Mouse (Mus musculus) MEL (cell line): ENCODE data around the gene Med31. TPM values are rescaled to one million over a fixed set of nuclear protein-coding genes. Genes with fewer than 3 reads are reported as not detected.

Experiments
- DNase-seq: peaks from one replicate; pipeline ENCODE4 v3.0.0; 2011; ENCODE audit warnings: low read depth, low spot score
- H3K27ac ChIP-seq: 2 replicates; pipeline ENCODE4 v1.5.1; 2012; ENCODE audit warnings: low read depth, mild to moderate bottlenecking, control low read depth, low read length, moderate library complexity; ENCODE audit not compliant: control insufficient read depth
- H3K27me3 ChIP-seq, 2 experiments: fragments of 150-350 bp in 1 of 2; sonication (generic) in 1 of 2; 2 replicates each; pipeline ENCODE4 v1.6.1; 2012; ENCODE audit warnings: low read length in 2 of 2, mild to moderate bottlenecking in 2 of 2, improper control_type of control experiment in 1 of 2, moderate library complexity in 1 of 2; ENCODE audit not compliant: insufficient read depth in 2 of 2, control insufficient read depth in 1 of 2
- H3K36me3 ChIP-seq, 2 experiments: 2 replicates each; pipeline ENCODE4 v1.6.1; 2012 to 2014; ENCODE audit warnings: low read length in 2 of 2, improper control_type of control experiment in 1 of 2, inconsistent platforms in 1 of 2, mild to moderate bottlenecking in 1 of 2; ENCODE audit not compliant: insufficient read depth in 2 of 2, control insufficient read depth in 1 of 2
- H3K4me1 ChIP-seq, 2 experiments: fragments of 150-350 bp in 1 of 2; sonication (generic) in 1 of 2; 2 replicates each; pipeline ENCODE4 v1.6.1; 2012; ENCODE audit warnings: low read length in 2 of 2, improper control_type of control experiment in 1 of 2, mild to moderate bottlenecking in 1 of 2; ENCODE audit not compliant: insufficient read depth in 2 of 2, control insufficient read depth in 1 of 2
- H3K4me3 ChIP-seq, 2 experiments: fragments of 150-350 bp in 1 of 2; sonication (generic) in 1 of 2; 2 replicates each; pipeline ENCODE4 v1.5.1; 2012; ENCODE audit warnings: low read depth in 2 of 2, low read length in 2 of 2, mild to moderate bottlenecking in 2 of 2, moderate library complexity in 2 of 2, control low read depth in 1 of 2, improper control_type of control experiment in 1 of 2; ENCODE audit not compliant: control insufficient read depth in 1 of 2, insufficient read depth in 1 of 2
- H3K79me2 ChIP-seq: 2 replicates; pipeline ENCODE4 v1.6.1; 2012; ENCODE audit warnings: mild to moderate bottlenecking, low read length, moderate library complexity; ENCODE audit not compliant: control insufficient read depth, poor library complexity, insufficient read depth
- H3K9ac ChIP-seq: 2 replicates; pipeline ENCODE4 v1.6.1; 2012; ENCODE audit warnings: low read depth, mild to moderate bottlenecking, control low read depth, low read length, moderate library complexity; ENCODE audit not compliant: control insufficient read depth, poor library complexity, severe bottlenecking
- H3K9me3 ChIP-seq: fragments of 150-350 bp; sonication (generic); replicated peaks from 2 replicates; pipeline ENCODE4 v1.6.1; 2012; ENCODE audit warnings: mild to moderate bottlenecking, low read length, improper control_type of control experiment, moderate library complexity; ENCODE audit not compliant: insufficient read depth
- HCFC1 ChIP-seq: IDR thresholded peaks from 2 replicates; pipeline ENCODE4 v1.6.1; 2012; ENCODE audit warnings: low read depth, mild to moderate bottlenecking, inconsistent platforms, low read length, improper control_type of control experiment, moderate library complexity
- polyA plus RNA-seq, 2 experiments: library from polyadenylated mRNA; stranded (reverse) in 1 of 2; unstranded in 1 of 2; fragments of >175 nt in 1 of 2; fragments of >200 nt in 1 of 2; gene quantifications; 2 replicates each; pipeline versions ENCODE4 v1.2.1 to v1.2.4; 2012; ENCODE audit warnings: low replicate concordance in 2 of 2, low read depth in 1 of 2; ENCODE audit not compliant: insufficient read length in 2 of 2, insufficient read depth in 1 of 2, missing spikeins in 1 of 2
- total RNA-seq: library from RNA; depleted of rRNA; stranded (reverse); fragments of 300-350 nt; gene quantifications from 2 replicates; pipeline ENCODE4 v1.2.3, GENCODE M21; 2012; rRNA removed

The Med31 gene
- total and polyA plus RNA-seq, 3 experiments = 12.1 to 21.1 TPM; not detected in 1

GRCm38 (mm10) chr11:72163198-72163597, 52.2 kb downstream of the Med31 start:
- Histone ChIP-seq H3K27me3 (no peaks in the 10 kb centered on the region), H3K4me3 (no peak overlapping the region), H3K4me1 (no peaks in the 10 kb centered on the region), H3K79me2 (no peaks in the 10 kb centered on the region), H3K36me3 (peaks cover 0 to 4% of the 10 kb centered on the region in 2 experiments; a peak in 2 of 4 replicates), H3K9ac (no peak overlapping the region), H3K27ac (no peak overlapping the region), H3K9me3 (no peaks in the 10 kb centered on the region)
- no peak for TF ChIP-seq HCFC1
- DNase-seq = no peak

Other genes with a start within 250 kb of the Med31 start
- gene Aipl1, start 178.1 kb downstream of the Med31 start, total RNA-seq = 0.39 and 0.42 TPM in 2 replicates
- under 1 TPM in 1 of 2 experiments, not detected in 1; 0.58 TPM for gene Aipl1, start 178.1 kb downstream of the Med31 start, polyA plus RNA-seq
- gene Pimreg, start 173.6 kb downstream of the Med31 start, total RNA-seq = 24.3 and 25.8 TPM in 2 replicates
- 10 to 100 TPM in 1 of 2 experiments, not detected in 1; 45.3 TPM for gene Pimreg, start 173.6 kb downstream of the Med31 start, polyA plus RNA-seq
- not detected in 2 replicates for gene Pitpnm3, start 79.8 kb downstream of the Med31 start, total RNA-seq
- under 1 TPM in 1 of 2 experiments, not detected in 1; 0.24 TPM for gene Pitpnm3, start 79.8 kb downstream of the Med31 start, polyA plus RNA-seq
- gene Gm43951, start 8.8 kb downstream of the Med31 start, total RNA-seq = 1.5 and 1.6 TPM in 2 replicates
- 1 to 10 TPM in 1 of 2 experiments, not detected in 1; 2.0 TPM for gene Gm43951, start 8.8 kb downstream of the Med31 start, polyA plus RNA-seq
- 17.5 and 19.6 TPM in 2 replicates for gene 4933427D14Rik, start 8.1 kb downstream of the Med31 start, total RNA-seq
- gene 4933427D14Rik, start 8.1 kb downstream of the Med31 start, polyA plus RNA-seq = 10 to 100 TPM in 1 of 2 experiments, not detected in 1; 14.5 TPM
- gene Txndc17, start 8.0 kb downstream of the Med31 start, total RNA-seq = 194 and 210 TPM in 2 replicates
- gene Txndc17, start 8.0 kb downstream of the Med31 start, polyA plus RNA-seq = 100 to 1,000 TPM in 1 of 2 experiments, not detected in 1; 196 TPM
- gene Slc13a5, start 51.6 kb upstream of the Med31 start, total RNA-seq = not detected in 2 replicates
- gene Slc13a5, start 51.6 kb upstream of the Med31 start, polyA plus RNA-seq = not detected
- gene Xaf1, start 86.0 kb upstream of the Med31 start, total RNA-seq = 0.56 and 1.0 TPM in 2 replicates
- 1 to 10 TPM in 1 of 2 experiments, not detected in 1; 1.8 TPM for gene Xaf1, start 86.0 kb upstream of the Med31 start, polyA plus RNA-seq
- not detected in 2 replicates for gene Fbxo39, start 98.9 kb upstream of the Med31 start, total RNA-seq
- gene Fbxo39, start 98.9 kb upstream of the Med31 start, polyA plus RNA-seq = not detected
- not detected in 2 replicates for gene Tekt1, start 146.8 kb upstream of the Med31 start, total RNA-seq
- not detected for gene Tekt1, start 146.8 kb upstream of the Med31 start, polyA plus RNA-seq
- 10.9 and 11.1 TPM in 2 replicates for gene Smtnl2, start 196.1 kb upstream of the Med31 start, total RNA-seq
- gene Smtnl2, start 196.1 kb upstream of the Med31 start, polyA plus RNA-seq = 10 to 100 TPM in 1 of 2 experiments, not detected in 1; 10.2 TPM
- gene Ggt6, start 219.9 kb upstream of the Med31 start, total RNA-seq = not detected in 2 replicates
- gene Ggt6, start 219.9 kb upstream of the Med31 start, polyA plus RNA-seq = under 1 TPM in 1 of 2 experiments, not detected in 1; 0.04 TPM
- 328 and 344 TPM in 2 replicates for gene Mybbp1a, start 225.8 kb upstream of the Med31 start, total RNA-seq
- 1,000 to 10,000 TPM in 1 of 2 experiments, 100 to 1,000 TPM in 1; 602 to 3,394 TPM for gene Mybbp1a, start 225.8 kb upstream of the Med31 start, polyA plus RNA-seq